Mouse (Mus musculus): ENCODE results near the gene Ddx19b.

GRCm38 (mm10) chr8:111075926-111076325, 44.4 kb upstream of the Ddx19b start:
- TF ChIP-seq POLR2A (IDR thresholded peaks at IDR 0.05; ENCODE audit: borderline replicate concordance, extremely low read depth, insufficient read depth, insufficient read length, poor library complexity, severe bottlenecking): no peak
- no peak for TF ChIP-seq CTCF (IDR thresholded peaks at IDR 0.05; ENCODE audit: borderline replicate concordance, extremely low read depth, insufficient read depth, insufficient read length)

Measured in brain, embryonic 14.5 days (tissue).